Mouse (Mus musculus): ENCODE results near the gene Phactr3.

Phactr3 gene

GRCm38 (mm10) chr2:178264389-178264788, 145.6 kb downstream of the Phactr3 start:
- peak; percentile 65 for DNase-seq

- no peak for DNase-seq
These were observed 146.7 kb downstream of the Phactr3 start for GRCm38 (mm10) chr2:178265454-178265853.

- no peak for DNase-seq
These were observed 152.0 kb downstream of the Phactr3 start for GRCm38 (mm10) chr2:178270794-178271193.

- no peak for DNase-seq
These were observed 153.6 kb downstream of the Phactr3 start for GRCm38 (mm10) chr2:178272350-178272749.

GRCm38 (mm10) chr2:178274126-178274525, 155.4 kb downstream of the Phactr3 start:
- no peak for DNase-seq

- DNase-seq, result peak; percentile 72
These were observed 158.4 kb downstream of the Phactr3 start for GRCm38 (mm10) chr2:178277206-178277605.

- DNase-seq, result no peak
These were observed 162.4 kb downstream of the Phactr3 start for GRCm38 (mm10) chr2:178281183-178281582.

- DNase-seq, result no peak
These were observed 168.5 kb downstream of the Phactr3 start for GRCm38 (mm10) chr2:178287285-178287684.

- DNase-seq, result no peak
These were observed 169.9 kb downstream of the Phactr3 start for GRCm38 (mm10) chr2:178288666-178289065.

- DNase-seq, result no peak
These were observed 184.8 kb downstream of the Phactr3 start for GRCm38 (mm10) chr2:178303453-178304187.

GRCm38 (mm10) chr2:178304188-178304529, 185.4 kb downstream of the Phactr3 start:
- no peak for DNase-seq

GRCm38 (mm10) chr2:178304669-178305068, 185.9 kb downstream of the Phactr3 start:
- DNase-seq, result no peak

GRCm38 (mm10) chr2:178313539-178313938, 194.8 kb downstream of the Phactr3 start:
- DNase-seq, result no peak

GRCm38 (mm10) chr2:178316281-178316680, 197.5 kb downstream of the Phactr3 start:
- no peak for DNase-seq

- no peak for DNase-seq
These were observed 201.0 kb downstream of the Phactr3 start for GRCm38 (mm10) chr2:178319766-178320165.

- no peak for DNase-seq
These were observed 202.5 kb downstream of the Phactr3 start for GRCm38 (mm10) chr2:178321271-178321670.

GRCm38 (mm10) chr2:178324410-178324809, 205.6 kb downstream of the Phactr3 start:
- no peak for DNase-seq

GRCm38 (mm10) chr2:178324818-178325217, 206.0 kb downstream of the Phactr3 start:
- no peak for DNase-seq

- DNase-seq, result no peak
These were observed 207.3 kb downstream of the Phactr3 start for GRCm38 (mm10) chr2:178326067-178326466.

- DNase-seq, result peak; percentile 16
These were observed 208.1 kb downstream of the Phactr3 start for GRCm38 (mm10) chr2:178326750-178327465.

GRCm38 (mm10) chr2:178327466-178328040, 208.8 kb downstream of the Phactr3 start:
- DNase-seq, result peak; percentile 34

- DNase-seq, result no peak
These were observed 210.8 kb downstream of the Phactr3 start for GRCm38 (mm10) chr2:178329551-178329950.

GRCm38 (mm10) chr2:178329986-178330385, 211.2 kb downstream of the Phactr3 start:
- no peak for DNase-seq

GRCm38 (mm10) chr2:178337878-178338277, 219.1 kb downstream of the Phactr3 start:
- DNase-seq, result no peak
